Mouse (Mus musculus) brain, embryonic 14.5 days (tissue): ENCODE results near the gene Fam107a.

ENCODE experiments used
- CTCF ChIP-seq: fragments of 200-500 bp; IDR thresholded peaks from 2 replicates; pipeline ENCODE4 v1.5.1; 2012; ENCODE audit warnings: inconsistent platforms, mild to moderate bottlenecking, moderate library complexity, borderline replicate concordance; ENCODE audit not compliant: insufficient read depth, insufficient read length; ENCODE audit errors: extremely low read depth
- POLR2A ChIP-seq: fragments of 200-500 bp; IDR thresholded peaks from 2 replicates; pipeline ENCODE4 v1.6.1; 2012; ENCODE audit warnings: mild to moderate bottlenecking, inconsistent platforms, borderline replicate concordance; ENCODE audit not compliant: poor library complexity, insufficient read depth, insufficient read length, severe bottlenecking; ENCODE audit errors: extremely low read depth

GRCm38 (mm10) chr14:8264378-8264777, 53.4 kb downstream of the Fam107a start:
- TF ChIP-seq POLR2A = no peak
- no peak for TF ChIP-seq CTCF
